Comparison of ENCODE assay signal across 8 mouse cellular contexts in the genomic region with DNA sequence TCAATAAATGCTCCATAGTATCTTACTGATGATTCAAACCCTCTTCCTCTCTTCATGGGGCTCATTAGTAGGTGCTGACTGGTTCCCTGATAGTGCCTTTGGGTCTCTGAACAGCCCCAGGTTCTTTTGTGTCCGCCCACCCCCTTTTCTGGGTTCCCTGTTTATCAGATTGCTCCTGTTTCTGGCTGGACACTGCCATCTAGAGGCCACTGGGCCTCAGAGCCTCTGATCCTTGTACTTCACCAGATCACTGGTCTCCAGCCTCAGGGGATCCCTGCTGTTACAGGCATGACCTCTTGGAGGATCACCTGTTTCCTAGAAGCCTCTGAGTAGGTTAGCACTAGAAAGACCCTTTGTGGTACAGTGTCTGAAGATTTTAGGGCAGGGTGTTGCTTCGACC. TPM values are rescaled to one million over a fixed set of nuclear protein-coding genes. Genes with fewer than 3 reads are reported as not detected.
DNase-seq lines count a peak whose midpoint lies in the region; TF ChIP-seq lines count a peak whose summit lies in the region.

No protein-coding gene starts in this region.

- H3K27me3 ChIP-seq in E14TG2a.4 (ENCODE audit: insufficient read depth, low read length) = no peaks in the 10 kb centered on the region
- no peaks in the 10 kb centered on the region for H3K27me3 ChIP-seq in forebrain, embryonic 10.5 days (ENCODE audit: poor library complexity, severe bottlenecking)

- H3K27ac ChIP-seq in forebrain, embryonic 10.5 days = no peak overlapping the region

- H3K9me3 ChIP-seq in E14TG2a.4 (ENCODE audit: low read length) = no peaks in the 10 kb centered on the region
- no peaks in the 10 kb centered on the region for H3K9me3 ChIP-seq in forebrain, embryonic 10.5 days

- intact Hi-C loops in heart, postnatal 10 days (cut with DNase I) = loop anchor here (1.0 to 10.0 kb wide), 4 partner anchors 62 to 455 kb away; no protein-coding TSS in a partner anchor

- peak; percentile 95 for TF ChIP-seq CTCF in E14TG2a.4 (conservative IDR thresholded peaks at IDR 0.05; ENCODE audit: low read length)
- peak; percentile 87 for TF ChIP-seq CTCF in brain, embryonic 14.5 days (IDR thresholded peaks at IDR 0.05; ENCODE audit: borderline replicate concordance, extremely low read depth, insufficient read depth, insufficient read length)
- peak; percentile 85 for TF ChIP-seq CTCF in lung, adult 2 months (IDR thresholded peaks at IDR 0.05; ENCODE audit: insufficient read depth, low read length)

- TF ChIP-seq POLR2A in brain, embryonic 14.5 days (IDR thresholded peaks at IDR 0.05; ENCODE audit: borderline replicate concordance, extremely low read depth, insufficient read depth, insufficient read length, poor library complexity, severe bottlenecking) = no peak
- TF ChIP-seq POLR2A in lung, adult 2 months (IDR thresholded peaks at IDR 0.05; ENCODE audit: borderline replicate concordance, extremely low read depth, low read depth, low read length) = no peak

- H3K4me1 ChIP-seq in E14TG2a.4 (replicated peaks; ENCODE audit: low read depth, low read length) = peaks cover 47% of the 10 kb centered on the region
- peaks cover 6% of the 10 kb centered on the region; the same call in 1 of the 2 replicates for H3K4me1 ChIP-seq in forebrain, embryonic 10.5 days
- H3K4me1 ChIP-seq in lung, adult 2 months (ENCODE audit: control insufficient read depth, insufficient read depth, low read length) = peaks cover 2% of the 10 kb centered on the region

- 41% methylated on average over 2 of the region's 2 CpGs for WGBS in forebrain, embryonic 10.5 days
- 39% methylated on average over 2 of the region's 2 CpGs for WGBS in lung, adult 2 months

- DNase-seq in brain, embryonic 14.5 days (ENCODE audit: low read depth) = peak; percentile 80
- DNase-seq in forebrain, embryonic 10.5 days (ENCODE audit: extremely low spot score, low spot score) = peak; percentile 54
- DNase-seq in heart, postnatal 10 days = peak; percentile 73 to 83
- peak; percentile 79 to 85 for DNase-seq in kidney, postnatal 36 days
- peak; percentile 69 for DNase-seq in lung, adult 2 months
- peak; percentile 35 for DNase-seq in ovary, adult 18-20 months (ENCODE audit: low spot score)
- peak; percentile 64 for DNase-seq in thymus, postnatal 0 days (ENCODE audit: low spot score)

- no peak overlapping the region for H3K4me3 ChIP-seq in E14TG2a.4 (replicated peaks; ENCODE audit: low read length)
- no peak overlapping the region for H3K4me3 ChIP-seq in forebrain, embryonic 10.5 days
- H3K4me3 ChIP-seq in lung, adult 2 months (replicated peaks; ENCODE audit: extremely low read depth, low read depth, low read length) = no peak overlapping the region

- peaks cover 28% of the 10 kb centered on the region for H3K36me3 ChIP-seq in E14TG2a.4 (ENCODE audit: insufficient read depth, low read length)
- H3K36me3 ChIP-seq in forebrain, embryonic 10.5 days (replicated peaks) = 0 out of 2 replicates have a peak, but pooled peaks cover 5% of the 10 kb centered on the region

RNA-seq across cellular contexts. Expression of gene 1810013L24Rik, which starts 39.8 kb away (rescaled TPM):
- 35.2 and 52.2 TPM in 2 replicates for polyA plus RNA-seq in brain, embryonic 14.5 days (2012; rRNA removed)
- 17.9 and 18.4 TPM in 2 replicates for polyA plus RNA-seq in forebrain, embryonic 10.5 days (2016; fragmentation: Nextera tagmentation; extraction: Ambion mirVana)
- 100 to 1,000 TPM; 118 TPM for total RNA-seq in heart, postnatal 10 days (2021)
- 23.2 and 28.6 TPM in 2 replicates for polyA plus RNA-seq in lung, adult 2 months (2012; rRNA removed)
- 18.3 and 24.5 TPM in 2 replicates for polyA plus RNA-seq in thymus, postnatal 0 days (2015; fragmentation: Nextera tagmentation; extraction: Ambion mirVana)
